Mouse (Mus musculus): ENCODE measurements at regions not wholly inside any gene's neighbourhood (a gene's known extent, or its start where the extent isn't known, plus 50 kb on each side); places are given as distances from the start of the nearest gene placed in this dataset.
A peak's percentile ranks its signal among the peaks of the same experiment; 100 is the strongest.

- no peak for DNase-seq (ENCODE audit: low read depth)
These were observed 75.0 kb upstream of the Magi3 start for GRCm38 (mm10) chr3:104295015-104295719.

- no peak for DNase-seq (ENCODE audit: low read depth)
These were observed 73.7 kb upstream of the Magi3 start for GRCm38 (mm10) chr3:104293869-104294268.

GRCm38 (mm10) chr3:104288970-104289680 is 69.0 kb upstream of the Magi3 start:
- DNase-seq (ENCODE audit: low read depth), result no peak

- DNase-seq (ENCODE audit: low read depth), result no peak
These were observed 67.7 kb upstream of the Magi3 start for GRCm38 (mm10) chr3:104287900-104288299.

- no peak for DNase-seq (ENCODE audit: low read depth)
These were observed 64.8 kb upstream of the Magi3 start for GRCm38 (mm10) chr3:104284961-104285360.

- DNase-seq (ENCODE audit: low read depth), result no peak
These were observed 63.7 kb upstream of the Magi3 start for GRCm38 (mm10) chr3:104283855-104284254.

- peak; percentile 44 for DNase-seq (ENCODE audit: low read depth)
These were observed 59.3 kb upstream of the Magi3 start for GRCm38 (mm10) chr3:104279505-104279904.

GRCm38 (mm10) chr3:104274718-104275302 is 54.6 kb upstream of the Magi3 start:
- DNase-seq (ENCODE audit: low read depth), result no peak

- DNase-seq (ENCODE audit: low read depth), result no peak
These were observed 53.9 kb upstream of the Magi3 start for GRCm38 (mm10) chr3:104274084-104274483.
